In the genomic region with DNA sequence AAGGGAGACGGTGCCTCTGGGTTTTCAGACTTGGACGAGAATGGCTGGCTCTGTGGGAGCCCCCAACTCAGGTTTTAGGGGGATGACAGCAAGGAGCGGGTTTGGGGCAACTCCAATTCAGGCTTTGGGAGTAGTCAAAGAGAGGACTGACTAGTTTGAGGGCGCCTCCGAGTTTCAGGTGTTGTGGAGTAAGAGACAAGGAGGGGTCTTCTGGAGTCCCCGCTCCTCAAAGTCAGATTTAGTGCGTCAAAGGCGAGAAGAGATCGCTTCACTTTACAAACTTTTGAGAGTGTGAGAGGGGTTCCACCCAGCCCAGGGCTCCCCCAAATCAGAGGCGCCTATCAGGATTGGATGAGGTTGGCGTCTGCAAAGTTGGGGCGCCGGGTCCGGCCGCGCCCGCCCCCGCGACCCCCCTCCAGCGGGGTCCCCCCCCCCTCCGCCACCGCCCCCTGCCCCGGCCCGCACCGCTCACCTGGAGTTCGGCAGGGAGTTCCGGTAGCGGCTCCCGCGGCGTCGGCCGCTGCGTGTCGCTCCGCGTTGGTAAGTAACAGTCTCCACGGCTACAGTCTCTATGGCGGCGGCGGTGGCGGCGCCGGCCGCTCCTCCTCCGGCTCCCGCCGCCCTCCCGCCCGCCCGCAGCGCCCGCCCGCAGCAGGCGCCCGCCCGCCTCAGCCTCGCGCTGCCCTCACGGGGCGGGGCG, we compare ENCODE assay signal across 8 mouse cellular contexts. TPM values are rescaled to one million over a fixed set of nuclear protein-coding genes. Genes with fewer than 3 reads are reported as not detected.
DNase-seq lines count a peak whose midpoint lies in the region; ATAC-seq and TF ChIP-seq lines count a peak whose summit lies in the region.

Rfx2 (minus strand) TSS at position 603 of the 700 bp plus-strand sequence.

- peak within 1 kb of the TSS; percentile 50 for H3K27ac ChIP-seq in embryonic facial prominence, embryonic 12.5 days
- no peak within 1 kb of the TSS for H3K27ac ChIP-seq in intestine, embryonic 14.5 days (ENCODE audit: low read depth)
- no peak within 1 kb of the TSS for H3K27ac ChIP-seq in neural tube, embryonic 11.5 days (ENCODE audit: low read depth, low read length)

- H3K9ac ChIP-seq in embryonic facial prominence, embryonic 12.5 days = peak within 1 kb of the TSS; percentile 55
- peak within 1 kb of the TSS; percentile 50 for H3K9ac ChIP-seq in intestine, embryonic 14.5 days (ENCODE audit: low read length)
- H3K9ac ChIP-seq in neural tube, embryonic 11.5 days (ENCODE audit: low read length) = peak within 1 kb of the TSS; percentile 60

- DNase-seq in cerebellum, adult 11-12 months = peak; percentile 60
- no peak for DNase-seq in cerebellum, postnatal 4 days (ENCODE audit: low spot score in 2 of 2)
- peak; percentile 73 for DNase-seq in intestine, embryonic 14.5 days (ENCODE audit: low spot score)
- DNase-seq in neural tube, embryonic 11.5 days (ENCODE audit: low spot score) = no peak
- no peak for DNase-seq in ovary, adult 18-20 months (ENCODE audit: low spot score)
- no peak for DNase-seq in adrenal gland, postnatal 14 days

- H3K79me3 ChIP-seq in C2C12 (ENCODE audit: low read depth) = no peaks in the 10 kb centered on the region

- H3K79me2 ChIP-seq in C2C12 (ENCODE audit: control insufficient read depth, insufficient read depth) = no peaks in the 10 kb centered on the region

- peak within 1 kb of the TSS; percentile 32 for H3K4me3 ChIP-seq in C2C12 (ENCODE audit: insufficient read depth, poor library complexity, severe bottlenecking)
- H3K4me3 ChIP-seq in embryonic facial prominence, embryonic 12.5 days = peak within 1 kb of the TSS; percentile 66
- peak within 1 kb of the TSS; percentile 59 for H3K4me3 ChIP-seq in intestine, embryonic 14.5 days (ENCODE audit: low read depth, low read length)
- peak within 1 kb of the TSS; percentile 61 for H3K4me3 ChIP-seq in neural tube, embryonic 11.5 days (ENCODE audit: low read depth, low read length)

- ATAC-seq in embryonic facial prominence, embryonic 12.5 days (ENCODE audit: insufficient number of reproducible peaks, insufficient read depth, low FRiP score, low TSS enrichment) = peak; percentile 77; the same call in 1 of the 2 replicates
- ATAC-seq in intestine, embryonic 14.5 days (replicated peaks; ENCODE audit: low FRiP score, low TSS enrichment, low read depth) = no peak
- ATAC-seq in neural tube, embryonic 11.5 days (ENCODE audit: insufficient read depth, low FRiP score, low TSS enrichment) = peak; percentile 1; the same call in 1 of the 2 replicates

- H3K36me3 ChIP-seq in C2C12 (ENCODE audit: control insufficient read depth, insufficient read depth) = no peaks in the 10 kb centered on the region
- H3K36me3 ChIP-seq in embryonic facial prominence, embryonic 12.5 days = no peaks in the 10 kb centered on the region
- H3K36me3 ChIP-seq in intestine, embryonic 14.5 days (ENCODE audit: control insufficient read depth, insufficient read depth, low read length) = no peaks in the 10 kb centered on the region
- H3K36me3 ChIP-seq in neural tube, embryonic 11.5 days (ENCODE audit: control insufficient read depth, insufficient read depth, low read length) = no peaks in the 10 kb centered on the region

- under 1% methylated on average over 48 of the region's 62 CpGs for WGBS in embryonic facial prominence, embryonic 12.5 days
- WGBS in intestine, embryonic 14.5 days = under 1% methylated on average over 35 of the region's 62 CpGs
- WGBS in neural tube, embryonic 11.5 days = under 1% methylated on average over 41 of the region's 62 CpGs

- H3K9me3 ChIP-seq in embryonic facial prominence, embryonic 12.5 days = no peaks in the 10 kb centered on the region
- H3K9me3 ChIP-seq in intestine, embryonic 14.5 days (ENCODE audit: control insufficient read depth, low read length) = no peaks in the 10 kb centered on the region
- H3K9me3 ChIP-seq in neural tube, embryonic 11.5 days (ENCODE audit: control insufficient read depth, low read length) = no peaks in the 10 kb centered on the region

- peaks cover 6% of the 10 kb centered on the region for H3K4me1 ChIP-seq in embryonic facial prominence, embryonic 12.5 days
- peaks cover 5% of the 10 kb centered on the region; the same call in 1 of the 2 replicates for H3K4me1 ChIP-seq in intestine, embryonic 14.5 days (replicated peaks; ENCODE audit: control insufficient read depth, insufficient read depth, low read length)
- H3K4me1 ChIP-seq in neural tube, embryonic 11.5 days (ENCODE audit: control insufficient read depth, insufficient read depth, low read length) = peaks cover 7% of the 10 kb centered on the region

- TF ChIP-seq CTCF in C2C12 (IDR thresholded peaks at IDR 0.05; ENCODE audit: control insufficient read depth, insufficient read depth, insufficient read length) = no peak

- peaks cover 3% of the 10 kb centered on the region for H3K27me3 ChIP-seq in C2C12 (ENCODE audit: control insufficient read depth, insufficient read depth, insufficient read length)
- peaks cover 29% of the 10 kb centered on the region for H3K27me3 ChIP-seq in embryonic facial prominence, embryonic 12.5 days
- H3K27me3 ChIP-seq in intestine, embryonic 14.5 days (replicated peaks; ENCODE audit: control insufficient read depth, insufficient read depth, low read length) = peaks cover 13% of the 10 kb centered on the region
- peaks cover 12% of the 10 kb centered on the region for H3K27me3 ChIP-seq in neural tube, embryonic 11.5 days (ENCODE audit: control insufficient read depth, insufficient read depth, low read length)

- H3K4me2 ChIP-seq in embryonic facial prominence, embryonic 12.5 days (replicated peaks) = peak within 1 kb of the TSS; percentile 82
- peak within 1 kb of the TSS; percentile 82 for H3K4me2 ChIP-seq in intestine, embryonic 14.5 days (ENCODE audit: low read length)
- peak within 1 kb of the TSS; percentile 87 for H3K4me2 ChIP-seq in neural tube, embryonic 11.5 days (ENCODE audit: low read depth)

- peak within 1 kb of the TSS; percentile 75 for H3ac ChIP-seq in C2C12 (ENCODE audit: control insufficient read depth, insufficient read length, low read depth)

TF ChIP-seq in C2C12, 6 proteins besides CTCF, POLR2A, EP300 and RAD21:
- TF ChIP-seq MAX (IDR thresholded peaks at IDR 0.05) = no peak
- TF ChIP-seq FOSL1 (IDR thresholded peaks at IDR 0.05; ENCODE audit: insufficient read depth, low read length, poor library complexity, severe bottlenecking) = no peak
- no peak for TF ChIP-seq MYOG (IDR thresholded peaks at IDR 0.05; ENCODE audit: control insufficient read depth, extremely low read depth, insufficient read length)
- TF ChIP-seq CEBPB (IDR thresholded peaks at IDR 0.05; ENCODE audit: low read depth) = no peak
- TF ChIP-seq USF1 (IDR thresholded peaks at IDR 0.05; ENCODE audit: low read depth) = no peak
- TF ChIP-seq MYOD1 (IDR thresholded peaks at IDR 0.05; ENCODE audit: control insufficient read depth, insufficient read length, low read depth) = no peak
TF ChIP-seq in C2C12: peak in this region for 0.

RNA-seq across cellular contexts. Expression of gene Rfx2, which starts in this region (rescaled TPM):
- polyA plus RNA-seq in C2C12 (2012; fragmentation: generic; extraction: Trizol) = 2.6 TPM
- polyA plus RNA-seq in embryonic facial prominence, embryonic 12.5 days (2016; fragmentation: Nextera tagmentation; extraction: Ambion mirVana) = 5.5 and 5.7 TPM in 2 replicates
- 4.5 and 4.9 TPM in 2 replicates for polyA plus RNA-seq in intestine, embryonic 14.5 days (2014; fragmentation: Nextera tagmentation; extraction: Ambion mirVana)
- polyA plus RNA-seq in neural tube, embryonic 11.5 days (2014; fragmentation: Nextera tagmentation; extraction: Ambion mirVana) = 3.9 and 4.9 TPM in 2 replicates
- total RNA-seq in adrenal gland, postnatal 14 days (2021) = 5.9 and 6.0 TPM in 2 replicates

Comparison
In these comparisons a context has a peak if more than half of its experiments do, and no peak if none do; other contexts are left out.
1. DNase-seq: peak in cerebellum, adult 11-12 months (single experiment) and intestine, embryonic 14.5 days (single experiment); none in cerebellum, postnatal 4 days (0 of 2), neural tube, embryonic 11.5 days (single experiment), ovary, adult 18-20 months (single experiment) and adrenal gland, postnatal 14 days (single experiment).
2. Peak in every context shown above with its lines, with median percentiles within 50 percentile points of each other: H3K4me3 ChIP-seq, H3K4me2 ChIP-seq and H3K9ac ChIP-seq.